Mouse (Mus musculus): Measurements from ENCODE around the gene Daam1. TPM values are rescaled to one million over a fixed set of nuclear protein-coding genes. Genes with fewer than 3 reads are reported as not detected.

The Daam1 gene
- total RNA-seq, 4 experiments from 2014 or later = 62.2 to 67.0 (median 64.0) TPM

DNA sequence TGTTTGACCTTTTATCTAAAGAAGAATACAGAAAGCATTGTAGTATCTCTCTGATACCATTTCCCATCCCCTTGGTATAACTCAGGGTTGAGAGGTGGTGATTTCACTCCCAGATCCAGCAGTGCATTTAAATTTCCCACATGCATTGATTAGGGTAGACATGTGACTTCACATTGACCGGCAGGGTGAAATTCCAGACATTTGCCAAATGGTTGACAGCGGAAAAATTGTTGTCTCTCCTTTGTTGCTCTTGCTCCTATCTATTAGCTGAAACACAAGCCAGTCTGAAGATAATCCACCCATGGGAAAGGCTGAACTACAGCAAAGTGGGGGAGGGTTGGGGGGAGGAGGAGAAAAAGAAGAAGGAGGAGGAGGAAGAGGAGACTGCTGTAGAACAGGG lies 208.0 kb downstream of the Daam1 start:
- no peak for DNase-seq (ENCODE audit: low spot score in 2 of 2)

GRCm38 (mm10) chr12:72039501-72039900 lies 208.6 kb downstream of the Daam1 start:
- no peak for DNase-seq (ENCODE audit: low spot score in 2 of 2)

GRCm38 (mm10) chr12:72041238-72041637 lies 210.4 kb downstream of the Daam1 start:
- no peak for DNase-seq (ENCODE audit: low spot score in 2 of 2)

Other genes starting within 250 kb of the Daam1 start
- 10 to 100 TPM; 11.8 to 13.3 (median 12.9) TPM for gene Gpr135, start 240.0 kb downstream of the Daam1 start, total RNA-seq (2022)